Mouse (Mus musculus): ENCODE results near the gene Gm10974. TPM values are rescaled to one million over a fixed set of nuclear protein-coding genes. Genes with fewer than 3 reads are reported as not detected.
A peak's percentile ranks its signal among the peaks of the same experiment; 100 is the strongest.

The Gm10974 gene
- polyA plus RNA-seq, 1 experiment, result not detected

GRCm38 (mm10) chr7:66354911-66355310, 10.8 kb upstream of the Gm10974 start:
- 75% methylated on average over 3 of the region's 3 CpGs for WGBS
- no peak for DNase-seq
- no peak overlapping the region for H3K27ac ChIP-seq (ENCODE audit: control insufficient read depth, insufficient read depth, low read length)
- no peaks in the 10 kb centered on the region for H3K36me3 ChIP-seq (ENCODE audit: control insufficient read depth, insufficient read depth, low read length)
- H3K27me3 ChIP-seq (ENCODE audit: control insufficient read depth, insufficient read depth, low read length), result no peaks in the 10 kb centered on the region
- no peak for TF ChIP-seq POLR2A (IDR thresholded peaks at IDR 0.05; ENCODE audit: control insufficient read depth, extremely low read depth, insufficient read depth, low read length, poor library complexity)
- no peak for TF ChIP-seq CTCF (IDR thresholded peaks at IDR 0.05; ENCODE audit: borderline replicate concordance, control insufficient read depth, extremely low read depth, insufficient read depth, low read length, poor library complexity)
- H3K4me3 ChIP-seq (ENCODE audit: control insufficient read depth, insufficient read depth, low read length), result no peak overlapping the region
- H3K4me1 ChIP-seq (replicated peaks; ENCODE audit: control insufficient read depth, insufficient read depth, low read length), result no peaks in the 10 kb centered on the region

- Histone ChIP-seq H3K27ac (ENCODE audit: control insufficient read depth, insufficient read depth, low read length) (peak overlapping the region; percentile 25; the same call in 1 of the 2 replicates), H3K36me3 (ENCODE audit: control insufficient read depth, insufficient read depth, low read length) (no peaks in the 10 kb centered on the region), H3K4me1 (replicated peaks; ENCODE audit: control insufficient read depth, insufficient read depth, low read length) (no peaks in the 10 kb centered on the region), H3K4me3 (ENCODE audit: control insufficient read depth, insufficient read depth, low read length) (no peak overlapping the region), H3K27me3 (ENCODE audit: control insufficient read depth, insufficient read depth, low read length) (no peaks in the 10 kb centered on the region)
- no peak for DNase-seq
- TF ChIP-seq CTCF (IDR thresholded peaks at IDR 0.05; ENCODE audit: borderline replicate concordance, control insufficient read depth, extremely low read depth, insufficient read depth, low read length, poor library complexity), result no peak
- TF ChIP-seq POLR2A (IDR thresholded peaks at IDR 0.05; ENCODE audit: control insufficient read depth, extremely low read depth, insufficient read depth, low read length, poor library complexity), result no peak
- 82% methylated on average over 8 of the region's 8 CpGs for WGBS
These were observed 9.7 kb upstream of the Gm10974 start for GRCm38 (mm10) chr7:66355791-66356522.

GRCm38 (mm10) chr7:66358461-66358860, 7.2 kb upstream of the Gm10974 start:
- no peak overlapping the region for H3K27ac ChIP-seq (ENCODE audit: control insufficient read depth, insufficient read depth, low read length)
- H3K4me1 ChIP-seq (replicated peaks; ENCODE audit: control insufficient read depth, insufficient read depth, low read length), result no peaks in the 10 kb centered on the region
- TF ChIP-seq CTCF (IDR thresholded peaks at IDR 0.05; ENCODE audit: borderline replicate concordance, control insufficient read depth, extremely low read depth, insufficient read depth, low read length, poor library complexity) (no peak), POLR2A (IDR thresholded peaks at IDR 0.05; ENCODE audit: control insufficient read depth, extremely low read depth, insufficient read depth, low read length, poor library complexity) (no peak)
- no peak overlapping the region for H3K4me3 ChIP-seq (ENCODE audit: control insufficient read depth, insufficient read depth, low read length)
- no peaks in the 10 kb centered on the region for H3K27me3 ChIP-seq (ENCODE audit: control insufficient read depth, insufficient read depth, low read length)
- 96% methylated on average over 3 of the region's 3 CpGs for WGBS
- H3K36me3 ChIP-seq (ENCODE audit: control insufficient read depth, insufficient read depth, low read length), result no peaks in the 10 kb centered on the region
- DNase-seq, result no peak

GRCm38 (mm10) chr7:66359044-66359443, 6.7 kb upstream of the Gm10974 start:
- H3K36me3 ChIP-seq (ENCODE audit: control insufficient read depth, insufficient read depth, low read length), result no peaks in the 10 kb centered on the region
- H3K4me3 ChIP-seq (ENCODE audit: control insufficient read depth, insufficient read depth, low read length), result no peak overlapping the region
- no peak for TF ChIP-seq POLR2A (IDR thresholded peaks at IDR 0.05; ENCODE audit: control insufficient read depth, extremely low read depth, insufficient read depth, low read length, poor library complexity)
- TF ChIP-seq CTCF (IDR thresholded peaks at IDR 0.05; ENCODE audit: borderline replicate concordance, control insufficient read depth, extremely low read depth, insufficient read depth, low read length, poor library complexity), result no peak
- DNase-seq, result no peak
- no peak overlapping the region for H3K27ac ChIP-seq (ENCODE audit: control insufficient read depth, insufficient read depth, low read length)
- H3K27me3 ChIP-seq (ENCODE audit: control insufficient read depth, insufficient read depth, low read length), result no peaks in the 10 kb centered on the region
- no peaks in the 10 kb centered on the region for H3K4me1 ChIP-seq (replicated peaks; ENCODE audit: control insufficient read depth, insufficient read depth, low read length)
- WGBS, result 90% methylated on average over 4 of the region's 4 CpGs

GRCm38 (mm10) chr7:66364491-66364890, 1.2 kb upstream of the Gm10974 start:
- Histone ChIP-seq H3K4me1 (replicated peaks; ENCODE audit: control insufficient read depth, insufficient read depth, low read length) (no peaks in the 10 kb centered on the region), H3K27me3 (ENCODE audit: control insufficient read depth, insufficient read depth, low read length) (no peaks in the 10 kb centered on the region), H3K27ac (ENCODE audit: control insufficient read depth, insufficient read depth, low read length) (no peak overlapping the region), H3K4me3 (ENCODE audit: control insufficient read depth, insufficient read depth, low read length) (no peak overlapping the region), H3K36me3 (ENCODE audit: control insufficient read depth, insufficient read depth, low read length) (no peaks in the 10 kb centered on the region)
- TF ChIP-seq POLR2A (IDR thresholded peaks at IDR 0.05; ENCODE audit: control insufficient read depth, extremely low read depth, insufficient read depth, low read length, poor library complexity) (no peak), CTCF (IDR thresholded peaks at IDR 0.05; ENCODE audit: borderline replicate concordance, control insufficient read depth, extremely low read depth, insufficient read depth, low read length, poor library complexity) (no peak)
- WGBS, result 99% methylated on average over 11 of the region's 11 CpGs
- DNase-seq, result no peak

GRCm38 (mm10) chr7:66365411-66365810, 294 bp upstream of the Gm10974 start:
- Histone ChIP-seq H3K4me3 (ENCODE audit: control insufficient read depth, insufficient read depth, low read length) (no peak overlapping the region), H3K4me1 (replicated peaks; ENCODE audit: control insufficient read depth, insufficient read depth, low read length) (no peaks in the 10 kb centered on the region), H3K27me3 (ENCODE audit: control insufficient read depth, insufficient read depth, low read length) (no peaks in the 10 kb centered on the region), H3K36me3 (ENCODE audit: control insufficient read depth, insufficient read depth, low read length) (no peaks in the 10 kb centered on the region), H3K27ac (ENCODE audit: control insufficient read depth, insufficient read depth, low read length) (no peak overlapping the region)
- 80% methylated on average over 2 of the region's 2 CpGs for WGBS
- DNase-seq, result no peak
- no peak for TF ChIP-seq POLR2A (IDR thresholded peaks at IDR 0.05; ENCODE audit: control insufficient read depth, extremely low read depth, insufficient read depth, low read length, poor library complexity)
- TF ChIP-seq CTCF (IDR thresholded peaks at IDR 0.05; ENCODE audit: borderline replicate concordance, control insufficient read depth, extremely low read depth, insufficient read depth, low read length, poor library complexity), result no peak
